Mouse (Mus musculus): ENCODE measurements around the gene Mpzl2. TPM values are rescaled to one million over a fixed set of nuclear protein-coding genes. Genes with fewer than 3 reads are reported as not detected.
"Not testable (repeated sequence)": the region's sequence is repeated elsewhere in the genome, so short reads cannot be mapped to it uniquely, and the experiment has no call there.

The Mpzl2 gene
- polyA plus RNA-seq, 1 experiment: 18.8 TPM

GRCm38 (mm10) chr9:45032261-45032660 lies 7.3 kb upstream of the Mpzl2 start:
- Histone ChIP-seq H3K27ac (ENCODE audit: insufficient read depth, low read depth, low read length) (no peak overlapping the region), H3K4me3 (ENCODE audit: insufficient read depth, low read depth, low read length) (no peak overlapping the region), H3K36me3 (ENCODE audit: control insufficient read depth, insufficient read depth, low read length) (no peaks in the 10 kb centered on the region), H3K4me1 (ENCODE audit: control insufficient read depth, insufficient read depth, low read length) (no peaks in the 10 kb centered on the region), H3K27me3 (replicated peaks; ENCODE audit: control insufficient read depth, insufficient read depth, low read length) (no peaks in the 10 kb centered on the region)
- TF ChIP-seq POLR2A (IDR thresholded peaks at IDR 0.05; ENCODE audit: low read depth, low read length): no peak
- TF ChIP-seq CTCF (conservative IDR thresholded peaks at IDR 0.05; ENCODE audit: insufficient read depth, insufficient read length, low read depth, low read length): no peak
- no peak for DNase-seq
- WGBS: 70% methylated on average over 2 of the region's 2 CpGs

- WGBS: 88% methylated on average over 3 of the region's 3 CpGs
- no peaks in the 10 kb centered on the region for H3K27me3 ChIP-seq (replicated peaks; ENCODE audit: control insufficient read depth, insufficient read depth, low read length)
- no peaks in the 10 kb centered on the region for H3K36me3 ChIP-seq (ENCODE audit: control insufficient read depth, insufficient read depth, low read length)
- TF ChIP-seq POLR2A (IDR thresholded peaks at IDR 0.05; ENCODE audit: low read depth, low read length) (no peak), CTCF (conservative IDR thresholded peaks at IDR 0.05; ENCODE audit: insufficient read depth, insufficient read length, low read depth, low read length) (no peak)
- H3K27ac ChIP-seq (ENCODE audit: insufficient read depth, low read depth, low read length): no peak overlapping the region
- H3K4me3 ChIP-seq (ENCODE audit: insufficient read depth, low read depth, low read length): no peak overlapping the region
- DNase-seq: no peak
- H3K4me1 ChIP-seq (ENCODE audit: control insufficient read depth, insufficient read depth, low read length): no peaks in the 10 kb centered on the region
Measured at GRCm38 (mm10) chr9:45034526-45034925, 5.1 kb upstream of the Mpzl2 start.

- WGBS: 87% methylated on average over 1 of the region's 1 CpGs
- H3K36me3 ChIP-seq (ENCODE audit: control insufficient read depth, insufficient read depth, low read length); H3K27ac ChIP-seq (ENCODE audit: insufficient read depth, low read depth, low read length); H3K4me3 ChIP-seq (ENCODE audit: insufficient read depth, low read depth, low read length); H3K27me3 ChIP-seq (replicated peaks; ENCODE audit: control insufficient read depth, insufficient read depth, low read length); DNase-seq: not testable (repeated sequence)
- H3K4me1 ChIP-seq (ENCODE audit: control insufficient read depth, insufficient read depth, low read length): peaks cover 14% of the 10 kb centered on the region
Measured at GRCm38 (mm10) chr9:45037803-45038202, 1.8 kb upstream of the Mpzl2 start.

GRCm38 (mm10) chr9:45040066-45040845 lies 657 bp downstream of the Mpzl2 start:
- H3K4me3 ChIP-seq (ENCODE audit: insufficient read depth, low read depth, low read length): peak overlapping the region; percentile 16; the same call in 1 of the 2 replicates
- peak overlapping the region; percentile 32; the same call in 1 of the 2 replicates for H3K27ac ChIP-seq (ENCODE audit: insufficient read depth, low read depth, low read length)
- peaks cover 17% of the 10 kb centered on the region for H3K4me1 ChIP-seq (ENCODE audit: control insufficient read depth, insufficient read depth, low read length)
- no peaks in the 10 kb centered on the region for H3K27me3 ChIP-seq (replicated peaks; ENCODE audit: control insufficient read depth, insufficient read depth, low read length)
- TF ChIP-seq POLR2A (IDR thresholded peaks at IDR 0.05; ENCODE audit: low read depth, low read length): no peak
- no peak for TF ChIP-seq CTCF (conservative IDR thresholded peaks at IDR 0.05; ENCODE audit: insufficient read depth, insufficient read length, low read depth, low read length)
- no peaks in the 10 kb centered on the region for H3K36me3 ChIP-seq (ENCODE audit: control insufficient read depth, insufficient read depth, low read length)
- DNase-seq: peak; percentile 38
- 11% methylated on average over 14 of the region's 14 CpGs for WGBS

GRCm38 (mm10) chr9:45041131-45041838 lies 1.7 kb downstream of the Mpzl2 start:
- TF ChIP-seq POLR2A (IDR thresholded peaks at IDR 0.05; ENCODE audit: low read depth, low read length): no peak
- TF ChIP-seq CTCF (conservative IDR thresholded peaks at IDR 0.05; ENCODE audit: insufficient read depth, insufficient read length, low read depth, low read length): no peak
- Histone ChIP-seq H3K27ac (ENCODE audit: insufficient read depth, low read depth, low read length) (peak overlapping the region; percentile 37; the same call in 1 of the 2 replicates), H3K4me1 (ENCODE audit: control insufficient read depth, insufficient read depth, low read length) (peaks cover 17% of the 10 kb centered on the region), H3K27me3 (replicated peaks; ENCODE audit: control insufficient read depth, insufficient read depth, low read length) (no peaks in the 10 kb centered on the region), H3K36me3 (ENCODE audit: control insufficient read depth, insufficient read depth, low read length) (no peaks in the 10 kb centered on the region), H3K4me3 (ENCODE audit: insufficient read depth, low read depth, low read length) (no peak overlapping the region; the same call in 1 of the 2 replicates)
- WGBS: 20% methylated on average over 17 of the region's 17 CpGs
- peak; percentile 69 for DNase-seq

- H3K36me3 ChIP-seq (ENCODE audit: control insufficient read depth, insufficient read depth, low read length): no peaks in the 10 kb centered on the region
- TF ChIP-seq CTCF (conservative IDR thresholded peaks at IDR 0.05; ENCODE audit: insufficient read depth, insufficient read length, low read depth, low read length): no peak
- no peak for TF ChIP-seq POLR2A (IDR thresholded peaks at IDR 0.05; ENCODE audit: low read depth, low read length)
- peak overlapping the region; percentile 63; the same call in 1 of the 2 replicates for H3K27ac ChIP-seq (ENCODE audit: insufficient read depth, low read depth, low read length)
- peaks cover 17% of the 10 kb centered on the region for H3K4me1 ChIP-seq (ENCODE audit: control insufficient read depth, insufficient read depth, low read length)
- H3K4me3 ChIP-seq (ENCODE audit: insufficient read depth, low read depth, low read length): peak overlapping the region; percentile 51
- peak; percentile 91 for DNase-seq
- 3% methylated on average over 20 of the region's 20 CpGs for WGBS
- H3K27me3 ChIP-seq (replicated peaks; ENCODE audit: control insufficient read depth, insufficient read depth, low read length): no peaks in the 10 kb centered on the region
Measured at GRCm38 (mm10) chr9:45042056-45042720, 2.6 kb downstream of the Mpzl2 start.

- WGBS: 2% methylated on average over 10 of the region's 10 CpGs
- H3K27ac ChIP-seq (ENCODE audit: insufficient read depth, low read depth, low read length): peak overlapping the region; percentile 63; the same call in 1 of the 2 replicates
- DNase-seq: peak; percentile 67
- no peak for TF ChIP-seq CTCF (conservative IDR thresholded peaks at IDR 0.05; ENCODE audit: insufficient read depth, insufficient read length, low read depth, low read length)
- no peak for TF ChIP-seq POLR2A (IDR thresholded peaks at IDR 0.05; ENCODE audit: low read depth, low read length)
- H3K4me1 ChIP-seq (ENCODE audit: control insufficient read depth, insufficient read depth, low read length): peaks cover 17% of the 10 kb centered on the region
- no peaks in the 10 kb centered on the region for H3K27me3 ChIP-seq (replicated peaks; ENCODE audit: control insufficient read depth, insufficient read depth, low read length)
- no peaks in the 10 kb centered on the region for H3K36me3 ChIP-seq (ENCODE audit: control insufficient read depth, insufficient read depth, low read length)
- peak overlapping the region; percentile 51 for H3K4me3 ChIP-seq (ENCODE audit: insufficient read depth, low read depth, low read length)
Measured at GRCm38 (mm10) chr9:45042947-45043346, 3.3 kb downstream of the Mpzl2 start.

All from kidney, adult 2 months (tissue).